Mouse (Mus musculus): ENCODE measurements around the gene Abhd10.

The Abhd10 gene

GRCm38 (mm10) chr16:45724061-45724741 lies 18.6 kb downstream of the Abhd10 start, which contains the start of gene Tagln3:
TSS of gene Tagln3 (minus strand) at chr16:45724608.
- peak; percentile 74 for DNase-seq

- no peak for DNase-seq
Measured at GRCm38 (mm10) chr16:45723172-45723901, 19.4 kb downstream of the Abhd10 start.

- DNase-seq: no peak
Measured at GRCm38 (mm10) chr16:45722460-45722951, 20.2 kb downstream of the Abhd10 start.

- no peak for DNase-seq
Measured at GRCm38 (mm10) chr16:45720022-45720630, 22.6 kb downstream of the Abhd10 start.

- DNase-seq: no peak
Measured at GRCm38 (mm10) chr16:45718296-45718695, 24.5 kb downstream of the Abhd10 start.

- DNase-seq: no peak
Measured at GRCm38 (mm10) chr16:45714489-45715150, 28.1 kb downstream of the Abhd10 start.

- DNase-seq: no peak
Measured at GRCm38 (mm10) chr16:45713878-45714277, 28.9 kb downstream of the Abhd10 start.

- no peak for DNase-seq
Measured at GRCm38 (mm10) chr16:45713261-45713660, 29.5 kb downstream of the Abhd10 start.

- no peak for DNase-seq
Measured at GRCm38 (mm10) chr16:45711263-45711662, 31.5 kb downstream of the Abhd10 start.

GRCm38 (mm10) chr16:45699301-45699700 lies 43.5 kb downstream of the Abhd10 start:
- no peak for DNase-seq

GRCm38 (mm10) chr16:45697996-45698395 lies 44.8 kb downstream of the Abhd10 start:
- no peak for DNase-seq

GRCm38 (mm10) chr16:45695445-45696160 lies 47.2 kb downstream of the Abhd10 start:
- DNase-seq: no peak

GRCm38 (mm10) chr16:45693558-45693957 lies 49.2 kb downstream of the Abhd10 start, which contains the start of gene Tmprss7:
TSS of gene Tmprss7 (minus strand) at chr16:45693658.
- DNase-seq: no peak

GRCm38 (mm10) chr16:45692851-45693250 lies 49.9 kb downstream of the Abhd10 start:
- DNase-seq: no peak

GRCm38 (mm10) chr16:45690178-45690577 lies 52.6 kb downstream of the Abhd10 start:
- peak; percentile 22 for DNase-seq

GRCm38 (mm10) chr16:45686833-45687232 lies 55.9 kb downstream of the Abhd10 start:
- no peak for DNase-seq

- no peak for DNase-seq
Measured at GRCm38 (mm10) chr16:45685295-45685694, 57.5 kb downstream of the Abhd10 start.

- peak; percentile 75 for DNase-seq
Measured at GRCm38 (mm10) chr16:45684815-45685214, 57.9 kb downstream of the Abhd10 start.

All from right cerebral cortex, postnatal 4 days (tissue).